Mouse (Mus musculus): ENCODE measurements around the gene Pde3b. TPM values are rescaled to one million over a fixed set of nuclear protein-coding genes. Genes with fewer than 3 reads are reported as not detected.
"Not testable (repeated sequence)": the region's sequence is repeated elsewhere in the genome, so short reads cannot be mapped to it uniquely, and the experiment has no call there.

The Pde3b gene
- total RNA-seq, 4 experiments from 2014 or later = 3.1 to 5.9 (median 4.7) TPM

- no peak for DNase-seq (ENCODE audit: low spot score in 2 of 2)
Observed at GRCm38 (mm10) chr7:114478901-114479300, 63.8 kb downstream of the Pde3b start.

GRCm38 (mm10) chr7:114479779-114480178, 64.7 kb downstream of the Pde3b start:
- no peak for DNase-seq (ENCODE audit: low spot score in 2 of 2)

GRCm38 (mm10) chr7:114480196-114480989, 65.3 kb downstream of the Pde3b start:
- DNase-seq (ENCODE audit: low spot score in 2 of 2) = no peak

- DNase-seq (ENCODE audit: low spot score in 2 of 2) = no peak
Observed at GRCm38 (mm10) chr7:114481008-114481407, 65.9 kb downstream of the Pde3b start.

- DNase-seq (ENCODE audit: low spot score in 2 of 2) = no peak
Observed at GRCm38 (mm10) chr7:114481429-114481931, 66.4 kb downstream of the Pde3b start.

GRCm38 (mm10) chr7:114492540-114492939, 77.5 kb downstream of the Pde3b start:
- DNase-seq (ENCODE audit: low spot score in 2 of 2) = no peak

- no peak for DNase-seq (ENCODE audit: low spot score in 2 of 2)
Observed at GRCm38 (mm10) chr7:114494033-114494432, 79.0 kb downstream of the Pde3b start.

GRCm38 (mm10) chr7:114499293-114499692, 84.2 kb downstream of the Pde3b start:
- no peak for DNase-seq (ENCODE audit: low spot score in 2 of 2)

GRCm38 (mm10) chr7:114508879-114509278, 93.8 kb downstream of the Pde3b start:
- no peak for DNase-seq (ENCODE audit: low spot score in 2 of 2)

- no peak for DNase-seq (ENCODE audit: low spot score in 2 of 2)
Observed at GRCm38 (mm10) chr7:114520122-114520521, 105.0 kb downstream of the Pde3b start.

GRCm38 (mm10) chr7:114526245-114526644, 111.2 kb downstream of the Pde3b start:
- no peak for DNase-seq (ENCODE audit: low spot score in 2 of 2)

GRCm38 (mm10) chr7:114536179-114536578, 121.1 kb downstream of the Pde3b start:
- no peak for DNase-seq (ENCODE audit: low spot score in 2 of 2)

- DNase-seq (ENCODE audit: low spot score in 2 of 2) = peak; percentile 72 to 73
Observed at GRCm38 (mm10) chr7:114562531-114563241, 147.6 kb downstream of the Pde3b start, which contains the start of gene Cyp2r1. Cyp2r1 (minus strand) TSS chr7:114562972.

GRCm38 (mm10) chr7:114573866-114574265, 158.8 kb downstream of the Pde3b start:
- DNase-seq (ENCODE audit: low spot score in 2 of 2) = not testable (repeated sequence)

GRCm38 (mm10) chr7:114576931-114577330, 161.8 kb downstream of the Pde3b start:
- no peak for DNase-seq (ENCODE audit: low spot score in 2 of 2)

- DNase-seq (ENCODE audit: low spot score in 2 of 2) = no peak
Observed at GRCm38 (mm10) chr7:114577665-114578064, 162.6 kb downstream of the Pde3b start.

GRCm38 (mm10) chr7:114580426-114580825, 165.3 kb downstream of the Pde3b start:
- no peak for DNase-seq (ENCODE audit: low spot score in 2 of 2)

- no peak for DNase-seq (ENCODE audit: low spot score in 2 of 2)
Observed at GRCm38 (mm10) chr7:114581200-114581599, 166.1 kb downstream of the Pde3b start.

- no peak for DNase-seq (ENCODE audit: low spot score in 2 of 2)
Observed at GRCm38 (mm10) chr7:114582441-114582840, 167.4 kb downstream of the Pde3b start.

Data from gastrocnemius, adult 8-10 months (tissue).